Mouse (Mus musculus) thymus, adult 2 months (tissue): ENCODE measurements around the gene Chdh.

Experiments
- CTCF ChIP-seq: fragments of 200-500 bp; IDR thresholded peaks from 2 replicates; pipeline ENCODE4 v1.5.1; 2012; ENCODE audit warnings: mild to moderate bottlenecking, control low read depth, low read length, moderate library complexity, borderline replicate concordance; ENCODE audit not compliant: control insufficient read depth, poor library complexity, insufficient read depth; ENCODE audit errors: extremely low read depth
- POLR2A ChIP-seq: fragments of 200-500 bp; IDR thresholded peaks from 2 replicates; pipeline ENCODE4 v1.6.1; 2012; ENCODE audit warnings: mild to moderate bottlenecking, low read length, control low read depth, moderate library complexity; ENCODE audit not compliant: control insufficient read depth, poor library complexity, insufficient read depth; ENCODE audit errors: extremely low read depth

DNA sequence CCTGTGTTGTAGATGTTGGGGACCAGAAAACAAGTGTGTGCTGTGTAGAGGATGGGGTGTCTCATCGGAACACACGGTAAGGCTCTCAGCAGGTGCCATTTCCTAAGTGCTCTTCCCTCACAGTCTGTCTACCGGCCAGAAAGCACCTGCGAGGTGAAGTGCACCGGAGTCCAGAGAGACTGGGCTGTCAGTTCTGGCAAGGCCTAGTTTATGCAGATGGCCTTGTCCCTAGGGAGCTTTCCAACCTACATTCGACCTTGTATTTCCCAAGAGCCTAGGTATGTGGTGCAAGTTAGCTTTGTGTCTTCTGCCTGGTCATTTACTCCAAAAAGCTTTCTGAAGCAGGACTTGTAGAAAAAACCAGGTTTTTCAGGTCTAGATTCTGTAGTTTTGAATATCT lies 21.5 kb upstream of the Chdh start:
- TF ChIP-seq CTCF: no peak
- TF ChIP-seq POLR2A: no peak
